Mouse (Mus musculus) forebrain, embryonic 15.5 days (tissue): Measurements from ENCODE around the gene Rpl41. TPM values are rescaled to one million over a fixed set of nuclear protein-coding genes. Genes with fewer than 3 reads are reported as not detected.

Source experiments
- ATAC-seq: fragments of 200-750 bp; cut with Nextera tagmentation; replicated peaks from 2 replicates; pipeline ENCODE4 v1.8.0; 2017; ENCODE audit warnings: mild to moderate bottlenecking, moderate TSS enrichment, moderate library complexity
- H3K27ac ChIP-seq: fragments of 300-500 bp; sonication (generic); replicated peaks from 2 replicates; pipeline ENCODE4 v1.5.1; 2015; ENCODE audit warnings: mild to moderate bottlenecking, inconsistent platforms
- H3K27me3 ChIP-seq: fragments of 300-500 bp; sonication (generic); 2 replicates; pipeline ENCODE4 v1.6.1; 2015; ENCODE audit warnings: inconsistent platforms
- H3K36me3 ChIP-seq: fragments of 300-500 bp; sonication (generic); 2 replicates; pipeline ENCODE4 v1.6.1; 2015; ENCODE audit warnings: mild to moderate bottlenecking, inconsistent platforms
- H3K4me1 ChIP-seq: fragments of 300-500 bp; sonication (generic); 2 replicates; pipeline ENCODE4 v1.6.1; 2015; ENCODE audit warnings: inconsistent platforms
- H3K4me2 ChIP-seq: fragments of 300-500 bp; sonication (generic); replicated peaks from 2 replicates; pipeline ENCODE4 v1.6.1; 2015; ENCODE audit warnings: mild to moderate bottlenecking, inconsistent platforms
- H3K4me3 ChIP-seq: fragments of 300-500 bp; sonication (generic); 2 replicates; pipeline ENCODE4 v1.5.1; 2015; ENCODE audit warnings: mild to moderate bottlenecking, inconsistent platforms
- H3K9ac ChIP-seq: fragments of 300-500 bp; sonication (generic); replicated peaks from 2 replicates; pipeline ENCODE4 v1.6.1; 2015; ENCODE audit warnings: mild to moderate bottlenecking, inconsistent platforms
- H3K9me3 ChIP-seq: fragments of 300-500 bp; sonication (generic); 2 replicates; pipeline ENCODE4 v1.6.1; 2016; ENCODE audit warnings: inconsistent platforms
- WGBS: fragments of 180-500 bp; shearing (Covaris S2); methylation state at CpG from one replicate; pipeline ENCODE4 v1.1.7; 2015; ENCODE audit warnings: mixed read lengths; 5-methylcytosine and 5-hydroxymethylcytosine counted together
- microRNA-seq: library from miRNA; unstranded; fragments of <30 nt; microRNA quantifications from one replicate; pipeline ENCODE4, GENCODE M21; 2016
- polyA plus RNA-seq: library from polyadenylated mRNA; unstranded; fragments of >200 nt; fragmentation: Nextera tagmentation; extraction: Ambion mirVana; gene quantifications from 2 replicates; pipeline ENCODE4 v1.2.1, GENCODE M21; 2015

The Rpl41 gene
- polyA plus RNA-seq, 1 experiment from 2014 or later: 2,336 TPM

DNA sequence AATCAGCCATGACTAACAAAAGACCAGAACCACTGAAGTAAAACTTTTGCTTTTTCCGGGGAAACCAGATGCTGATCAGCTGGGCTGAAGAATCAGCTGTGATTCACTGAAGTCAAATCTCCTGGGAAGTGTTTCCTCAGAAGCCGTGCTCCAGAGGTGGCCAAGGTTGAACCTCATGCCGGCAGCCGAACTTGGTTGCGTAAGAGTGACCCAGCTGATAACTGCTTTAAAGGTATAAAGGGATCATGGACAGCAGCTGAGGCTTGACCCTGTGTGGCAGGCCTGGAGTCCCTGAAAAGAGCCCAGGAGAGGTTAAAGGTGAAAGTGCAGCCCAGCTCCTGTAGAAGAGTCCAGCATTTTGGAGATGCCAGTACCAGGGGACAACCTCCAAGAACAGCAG, 46.8 kb downstream of the Rpl41 start:
- WGBS: 84% methylated on average over 5 of the region's 5 CpGs
- no peak overlapping the region for H3K27ac ChIP-seq
- H3K27me3 ChIP-seq: no peaks in the 10 kb centered on the region
- H3K4me1 ChIP-seq: peaks cover 15% of the 10 kb centered on the region
- 0 out of 2 replicates have a peak overlapping the region, but pooled peaks have one; percentile 8 for H3K9ac ChIP-seq
- no peaks in the 10 kb centered on the region for H3K36me3 ChIP-seq
- no peak for ATAC-seq
- no peak overlapping the region for H3K4me3 ChIP-seq
- no peak overlapping the region for H3K4me2 ChIP-seq
- no peaks in the 10 kb centered on the region for H3K9me3 ChIP-seq

DNA sequence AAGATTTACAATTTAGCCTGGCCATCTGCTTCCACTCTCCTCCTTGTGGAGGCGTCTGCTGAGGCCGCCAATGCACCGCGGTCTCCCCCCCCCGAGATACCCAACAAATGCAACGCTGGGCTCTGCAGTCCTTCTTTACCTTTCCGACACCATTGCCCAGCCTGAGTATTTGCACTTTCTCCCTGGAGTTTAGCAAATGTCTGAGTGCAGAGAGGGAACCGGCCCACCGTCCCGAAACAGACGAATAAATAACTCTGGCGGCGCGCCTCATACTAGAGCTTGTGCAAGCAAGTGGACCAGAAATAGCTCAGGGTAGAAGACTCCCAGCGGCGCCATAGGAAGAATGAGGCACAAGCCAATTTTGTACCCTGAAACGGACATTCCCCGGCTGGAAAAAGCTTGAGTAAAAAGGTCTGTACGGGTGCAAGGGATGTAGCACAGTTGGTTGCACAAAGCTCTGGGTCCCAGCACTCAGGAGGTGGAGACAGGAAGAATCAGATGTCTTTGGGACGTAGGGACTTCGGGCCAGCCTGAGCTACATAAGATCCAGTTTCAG, 49.9 kb downstream of the Rpl41 start:
- ATAC-seq: peak; percentile 17
- peak overlapping the region; percentile 82 for H3K4me3 ChIP-seq
- 2% methylated on average over 21 of the region's 21 CpGs for WGBS
- H3K36me3 ChIP-seq: no peaks in the 10 kb centered on the region
- peak overlapping the region; percentile 75 for H3K4me2 ChIP-seq
- no peaks in the 10 kb centered on the region for H3K9me3 ChIP-seq
- H3K4me1 ChIP-seq: peaks cover 27% of the 10 kb centered on the region
- peak overlapping the region; percentile 79 for H3K27ac ChIP-seq
- peak overlapping the region; percentile 55 for H3K9ac ChIP-seq
- H3K27me3 ChIP-seq: no peaks in the 10 kb centered on the region

DNA sequence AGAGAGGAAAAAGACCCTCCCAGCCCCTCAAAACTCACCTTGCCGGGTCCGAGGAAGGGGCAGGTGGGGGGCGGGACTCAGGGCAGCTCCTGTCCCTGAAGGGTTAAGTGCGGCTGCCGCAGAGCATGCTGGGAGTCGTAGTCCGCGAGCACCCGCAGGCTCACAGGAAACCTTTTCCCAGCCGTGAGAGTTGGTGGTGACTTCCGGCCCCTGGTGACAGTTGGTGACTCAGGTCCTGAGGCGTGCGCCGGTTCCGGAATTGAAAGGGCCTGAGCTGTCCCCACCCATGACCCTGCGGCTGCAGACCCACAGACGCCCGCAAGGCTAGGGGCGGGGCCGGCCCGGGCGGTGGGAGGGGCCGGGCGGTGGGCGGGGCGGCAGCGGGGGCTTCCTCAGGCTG, 50.5 kb downstream of the Rpl41 start, which contains the start of gene Myl6b:
TSS of gene Myl6b (minus strand) at position 96 of the 400 bp plus-strand sequence.
- under 1% methylated on average over 27 of the region's 27 CpGs for WGBS
- Histone ChIP-seq H3K4me1 (peaks cover 27% of the 10 kb centered on the region), H3K36me3 (no peaks in the 10 kb centered on the region), H3K27me3 (no peaks in the 10 kb centered on the region), H3K4me3 (peak within 1 kb of the TSS; percentile 82), H3K9ac (peak within 1 kb of the TSS; percentile 55), H3K4me2 (peak within 1 kb of the TSS; percentile 75), H3K9me3 (no peaks in the 10 kb centered on the region), H3K27ac (peak within 1 kb of the TSS; percentile 79)
- peak; percentile 69 for ATAC-seq

Small RNAs within 50 kb of the gene (microRNA-seq; reads per million reads assigned to microRNA genes)
- not detected for gene Gm47275
- not detected for gene Mir6916
- gene Mir6917: not detected

Other genes starting within 250 kb of the Rpl41 start
- gene Pan2, start 246.0 kb downstream of the Rpl41 start, polyA plus RNA-seq: 27.6 and 30.9 TPM in 2 replicates
- gene Cnpy2, start 226.8 kb downstream of the Rpl41 start, polyA plus RNA-seq: 208 and 216 TPM in 2 replicates
- 233 and 237 TPM in 2 replicates for gene Cs, start 211.6 kb downstream of the Rpl41 start, polyA plus RNA-seq
- 33.7 and 35.7 TPM in 2 replicates for gene Coq10a, start 180.3 kb downstream of the Rpl41 start, polyA plus RNA-seq
- gene Ankrd52, start 172.2 kb downstream of the Rpl41 start, polyA plus RNA-seq: 13.0 and 13.4 TPM in 2 replicates
- 0.09 and 0.24 TPM in 2 replicates for gene Slc39a5, start 148.1 kb downstream of the Rpl41 start, polyA plus RNA-seq
- gene Nabp2, start 137.8 kb downstream of the Rpl41 start, polyA plus RNA-seq: 137 and 139 TPM in 2 replicates
- 104 and 110 TPM in 2 replicates for gene Rnf41, start 137.6 kb downstream of the Rpl41 start, polyA plus RNA-seq
- gene Smarcc2, start 90.1 kb downstream of the Rpl41 start, polyA plus RNA-seq: 201 and 202 TPM in 2 replicates
- 682 and 697 TPM in 2 replicates for gene Myl6, start 55.2 kb downstream of the Rpl41 start, polyA plus RNA-seq
- 4.7 and 5.6 TPM in 2 replicates for gene Myl6b, start 50.6 kb downstream of the Rpl41 start, polyA plus RNA-seq
- 6.8 and 7.6 TPM in 2 replicates for gene Esyt1, start 23.4 kb downstream of the Rpl41 start, polyA plus RNA-seq
- 22.8 and 24.5 TPM in 2 replicates for gene Zc3h10, start 1.5 kb downstream of the Rpl41 start, polyA plus RNA-seq
- gene Pa2g4, start 16.7 kb upstream of the Rpl41 start, polyA plus RNA-seq: 146 and 149 TPM in 2 replicates
- 0.42 TPM in 2 replicates for gene Erbb3, start 40.3 kb upstream of the Rpl41 start, polyA plus RNA-seq
- 441 and 472 TPM in 2 replicates for gene Rps26, start 77.4 kb upstream of the Rpl41 start, polyA plus RNA-seq
- 11.3 TPM in 2 replicates for gene Ikzf4, start 96.7 kb upstream of the Rpl41 start, polyA plus RNA-seq
- 12.3 and 12.5 TPM in 2 replicates for gene Suox, start 124.8 kb upstream of the Rpl41 start, polyA plus RNA-seq
- gene Rab5b, start 147.0 kb upstream of the Rpl41 start, polyA plus RNA-seq: 116 and 117 TPM in 2 replicates
- gene Pmel, start 154.9 kb upstream of the Rpl41 start, polyA plus RNA-seq: 0.09 and 0.33 TPM in 2 replicates
- 37.6 and 39.7 TPM in 2 replicates for gene Cdk2, start 155.7 kb upstream of the Rpl41 start, polyA plus RNA-seq
- 4.2 and 4.5 TPM in 2 replicates for gene Dgka, start 195.6 kb upstream of the Rpl41 start, polyA plus RNA-seq
- gene Pym1, start 198.6 kb upstream of the Rpl41 start, polyA plus RNA-seq: 42.9 and 47.2 TPM in 2 replicates
- 0.20 and 0.43 TPM in 2 replicates for gene Mmp19, start 241.6 kb upstream of the Rpl41 start, polyA plus RNA-seq